Mouse (Mus musculus) intestine, postnatal 0 days (tissue): ENCODE results near the gene Josd2. TPM values are rescaled to one million over a fixed set of nuclear protein-coding genes. Genes with fewer than 3 reads are reported as not detected.

Experiments used
- ATAC-seq: fragments of 200-750 bp; cut with Nextera tagmentation; 2 replicates; pipeline ENCODE4 v1.8.0; 2017; ENCODE audit warnings: mild to moderate bottlenecking, moderate TSS enrichment, moderate library complexity
- H3K27ac ChIP-seq: fragments of 300-500 bp; sonication (generic); 2 replicates; pipeline ENCODE4 v1.5.1; 2014; ENCODE audit warnings: mild to moderate bottlenecking, low read depth, low read length, moderate library complexity
- H3K27me3 ChIP-seq: fragments of 300-500 bp; sonication (generic); replicated peaks from 2 replicates; pipeline ENCODE4 v1.6.1; 2014; ENCODE audit warnings: low read length, mixed read lengths; ENCODE audit not compliant: control insufficient read depth, insufficient read depth
- H3K36me3 ChIP-seq: fragments of 300-500 bp; sonication (generic); 2 replicates; pipeline ENCODE4 v1.6.1; 2014; ENCODE audit warnings: mild to moderate bottlenecking, moderate library complexity; ENCODE audit not compliant: control insufficient read depth, insufficient read depth
- H3K4me1 ChIP-seq: fragments of 300-500 bp; sonication (generic); replicated peaks from 2 replicates; pipeline ENCODE4 v1.6.1; 2014; ENCODE audit warnings: antibody characterized with exemption, low read length, mixed read lengths; ENCODE audit not compliant: control insufficient read depth, insufficient read depth
- H3K4me2 ChIP-seq: fragments of 300-500 bp; sonication (generic); replicated peaks from 2 replicates; pipeline ENCODE4 v1.6.1; 2014; ENCODE audit warnings: low read depth, mild to moderate bottlenecking, moderate library complexity
- H3K4me3 ChIP-seq: fragments of 300-500 bp; sonication (generic); 2 replicates; pipeline ENCODE4 v1.5.1; 2014; ENCODE audit warnings: low read depth, low read length
- H3K9ac ChIP-seq: fragments of 300-500 bp; sonication (generic); 2 replicates; pipeline ENCODE4 v1.6.1; 2014; ENCODE audit warnings: mild to moderate bottlenecking, low read depth, low read length
- H3K9me3 ChIP-seq: fragments of 300-500 bp; sonication (generic); 2 replicates; pipeline ENCODE4 v1.6.1; 2016; ENCODE audit warnings: mixed run types; ENCODE audit not compliant: control insufficient read depth
- CTCF ChIP-seq: sonication (generic); IDR thresholded peaks from 2 replicates; pipeline ENCODE4 v1.5.1; 2016; ENCODE audit warnings: low read depth, mild to moderate bottlenecking, control low read depth, antibody characterized with exemption, moderate library complexity
- WGBS: fragments of 180-500 bp; shearing (Covaris S2); extraction: QIAGEN DNeasy Blood & Tissue Kit; methylation state at CpG from one replicate; pipeline ENCODE4 v1.1.7; 2014; 5-methylcytosine and 5-hydroxymethylcytosine counted together
- polyA plus RNA-seq: library from polyadenylated mRNA; unstranded; fragments of >200 nt; fragmentation: Nextera tagmentation; extraction: Ambion mirVana; gene quantifications from 2 replicates; pipeline ENCODE4 v1.2.1, GENCODE M21; 2015

Gene Josd2
- polyA plus RNA-seq, 1 experiment from 2014 or later: 28.6 TPM

DNA sequence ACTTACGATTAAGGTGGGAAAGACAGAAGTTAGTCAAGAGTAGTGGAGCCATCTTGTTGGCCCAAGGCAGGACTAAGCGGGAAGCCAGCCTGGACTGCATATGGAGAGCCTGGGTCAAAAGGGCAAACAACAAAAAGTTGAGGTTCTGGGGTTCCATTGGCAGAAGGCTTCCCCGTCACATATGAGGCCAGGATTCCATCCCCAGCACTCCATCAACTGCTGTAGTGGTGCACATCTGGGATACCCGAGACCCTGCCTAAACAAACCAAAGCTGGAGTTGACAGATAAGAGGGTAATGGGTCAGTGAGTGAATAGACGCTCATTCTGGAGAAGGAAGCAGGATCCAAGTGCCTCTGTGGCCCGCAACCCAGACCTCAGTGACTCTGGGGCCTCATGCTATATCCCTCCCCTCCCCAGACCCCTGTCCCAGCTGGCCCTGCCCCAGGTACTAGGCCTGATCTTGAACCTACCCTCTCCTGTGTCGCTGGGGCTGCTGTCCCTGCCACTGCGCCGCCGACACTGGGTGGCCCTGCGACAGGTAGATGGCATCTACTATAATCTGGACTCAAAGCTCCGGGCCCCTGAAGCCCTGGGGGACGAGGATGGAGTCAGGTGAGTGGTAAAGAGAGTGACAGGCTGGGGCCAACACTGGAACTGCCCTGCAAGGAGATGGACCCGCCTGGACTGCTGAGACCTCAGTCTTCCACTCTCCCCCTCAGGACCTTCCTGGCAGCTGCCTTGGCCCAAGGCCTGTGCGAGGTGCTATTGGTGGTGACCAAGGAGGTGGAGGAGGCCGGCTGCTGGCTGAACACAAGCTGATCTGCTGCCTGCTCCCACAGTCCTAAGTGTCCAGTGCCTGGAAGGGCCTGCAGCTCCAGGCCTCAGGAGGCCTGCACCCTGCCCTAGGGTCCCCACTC, 3.2 kb downstream of the Josd2 start:
- Histone ChIP-seq H3K36me3 (no peaks in the 10 kb centered on the region; the same call in 1 of the 2 replicates), H3K4me3 (no peak overlapping the region), H3K9ac (no peak overlapping the region), H3K27me3 (no peaks in the 10 kb centered on the region), H3K27ac (no peak overlapping the region), H3K4me1 (peaks cover 12% of the 10 kb centered on the region; the same call in 1 of the 2 replicates), H3K4me2 (no peak overlapping the region), H3K9me3 (no peaks in the 10 kb centered on the region)
- TF ChIP-seq CTCF: no peak
- ATAC-seq: no peak
- 84% methylated on average over 16 of the region's 16 CpGs for WGBS

DNA sequence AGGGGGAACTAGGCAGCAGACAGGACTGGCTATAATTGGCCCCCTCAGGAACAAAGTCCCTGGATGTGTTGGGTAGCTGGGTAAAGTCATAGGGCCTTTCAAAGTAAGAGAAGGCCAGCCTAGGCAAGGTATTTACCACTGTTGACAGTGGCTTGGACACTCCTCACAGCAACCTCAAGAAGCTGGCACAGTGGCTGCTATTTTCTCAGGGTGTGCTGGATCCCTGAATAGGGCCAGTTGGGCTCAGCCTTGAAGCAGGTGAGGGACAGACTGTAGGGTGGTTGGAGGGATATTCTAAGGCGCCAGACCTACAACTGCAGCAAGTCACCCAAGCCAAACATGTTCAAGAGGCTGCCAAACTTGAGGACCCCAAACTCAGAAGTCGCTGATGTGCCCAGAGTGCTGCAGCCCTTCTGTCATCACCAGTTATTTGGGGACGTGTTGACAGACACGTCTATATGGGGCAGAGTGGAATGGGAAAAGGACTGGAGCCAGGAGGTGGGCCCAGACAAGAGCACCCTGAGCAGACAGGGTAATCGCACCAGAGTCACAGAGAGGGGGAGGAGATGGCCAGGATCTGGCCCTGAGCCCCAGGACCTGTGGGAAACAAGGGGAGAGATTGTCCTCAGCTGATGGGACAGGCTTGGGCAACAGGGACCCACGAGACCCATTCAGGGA, 4.2 kb downstream of the Josd2 start:
- no peak overlapping the region for H3K4me3 ChIP-seq
- ATAC-seq: no peak
- WGBS: 49% methylated on average over 6 of the region's 6 CpGs

DNA sequence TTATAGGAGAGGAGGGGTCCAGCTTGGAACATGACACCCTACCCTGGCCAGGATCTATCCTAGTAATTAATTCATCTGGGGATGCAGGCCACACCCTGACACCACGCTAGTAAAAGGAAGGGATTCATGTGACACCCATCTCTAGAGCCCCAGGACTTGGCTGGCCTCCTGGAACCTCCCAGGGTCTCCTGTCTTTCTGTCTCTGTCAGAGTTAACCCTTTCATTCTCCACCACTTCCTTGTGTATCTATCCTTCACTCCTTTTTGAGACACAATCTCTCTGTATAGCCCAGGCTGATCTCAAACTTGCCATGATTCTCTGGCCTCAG, 4.7 kb downstream of the Josd2 start:
- Histone ChIP-seq H3K9ac (no peak overlapping the region), H3K4me1 (peaks cover 12% of the 10 kb centered on the region; the same call in 1 of the 2 replicates), H3K36me3 (no peaks in the 10 kb centered on the region; the same call in 1 of the 2 replicates), H3K27ac (no peak overlapping the region), H3K4me2 (no peak overlapping the region), H3K9me3 (no peaks in the 10 kb centered on the region), H3K4me3 (no peak overlapping the region), H3K27me3 (peaks cover 7% of the 10 kb centered on the region; the same call in 1 of the 2 replicates)
- ATAC-seq: no peak
- no peak for TF ChIP-seq CTCF
- 0% methylated on average over 1 of the region's 1 CpGs for WGBS

More for the DNA sequence above, 4.2 kb downstream of the Josd2 start:
- Histone ChIP-seq H3K4me1 (peaks cover 12% of the 10 kb centered on the region; the same call in 1 of the 2 replicates), H3K36me3 (no peaks in the 10 kb centered on the region; the same call in 1 of the 2 replicates), H3K4me2 (no peak overlapping the region), H3K9ac (no peak overlapping the region), H3K27ac (no peak overlapping the region), H3K9me3 (no peaks in the 10 kb centered on the region), H3K27me3 (peaks cover 2% of the 10 kb centered on the region; the same call in 1 of the 2 replicates)
- no peak for TF ChIP-seq CTCF

- TF ChIP-seq CTCF: no peak
- 28% methylated on average over 9 of the region's 9 CpGs for WGBS
- Histone ChIP-seq H3K4me3 (no peak overlapping the region), H3K9me3 (no peaks in the 10 kb centered on the region), H3K27ac (no peak overlapping the region), H3K9ac (no peak overlapping the region), H3K4me2 (no peak overlapping the region; the same call in 1 of the 2 replicates), H3K4me1 (peaks cover 12% of the 10 kb centered on the region; the same call in 1 of the 2 replicates), H3K27me3 (peaks cover 7% of the 10 kb centered on the region; the same call in 1 of the 2 replicates), H3K36me3 (no peaks in the 10 kb centered on the region; the same call in 1 of the 2 replicates)
- ATAC-seq: peak; percentile 46
Observed at GRCm38 (mm10) chr7:44472961-44473646, 5.3 kb downstream of the Josd2 start.

DNA sequence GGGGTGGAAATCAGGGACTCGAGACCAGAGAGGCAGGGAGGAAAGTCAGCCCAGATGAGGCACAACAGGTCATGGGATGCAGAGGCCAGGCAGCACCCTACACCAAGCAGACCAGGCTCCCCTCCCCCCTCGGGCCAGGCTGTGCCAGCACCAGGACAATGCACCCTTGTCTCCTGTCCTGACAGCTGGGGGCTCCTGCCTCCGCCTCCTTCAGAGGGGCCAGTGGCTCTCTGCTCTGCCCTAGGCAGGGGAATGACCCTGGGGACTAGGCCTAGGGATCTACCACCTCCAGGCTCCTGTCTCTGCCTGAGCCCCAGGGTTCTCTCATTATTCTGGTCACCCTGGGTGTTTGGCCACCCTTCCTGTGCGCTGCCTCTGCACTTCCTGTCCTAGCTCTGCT, 6.6 kb downstream of the Josd2 start:
- H3K27me3 ChIP-seq: peaks cover 7% of the 10 kb centered on the region; the same call in 1 of the 2 replicates
- WGBS: 35% methylated on average over 4 of the region's 4 CpGs
- TF ChIP-seq CTCF: no peak
- 0 out of 2 replicates have a peak, but pooled peaks have one; percentile 12 for ATAC-seq
- no peak overlapping the region for H3K9ac ChIP-seq
- no peaks in the 10 kb centered on the region for H3K9me3 ChIP-seq
- H3K4me3 ChIP-seq: no peak overlapping the region
- H3K4me2 ChIP-seq: no peak overlapping the region
- H3K4me1 ChIP-seq: peaks cover 4% of the 10 kb centered on the region; the same call in 1 of the 2 replicates
- H3K36me3 ChIP-seq: no peaks in the 10 kb centered on the region; the same call in 1 of the 2 replicates
- no peak overlapping the region for H3K27ac ChIP-seq
